Mouse (Mus musculus): ENCODE results near the gene Setd3.

The Setd3 gene

GRCm38 (mm10) chr12:108198447-108198846, 19.3 kb upstream of the Setd3 start:
- no peak for DNase-seq

- DNase-seq: no peak
These were observed 16.6 kb upstream of the Setd3 start for GRCm38 (mm10) chr12:108195761-108196160.

- no peak for DNase-seq
These were observed 14.8 kb upstream of the Setd3 start for GRCm38 (mm10) chr12:108193878-108194277.

DNA sequence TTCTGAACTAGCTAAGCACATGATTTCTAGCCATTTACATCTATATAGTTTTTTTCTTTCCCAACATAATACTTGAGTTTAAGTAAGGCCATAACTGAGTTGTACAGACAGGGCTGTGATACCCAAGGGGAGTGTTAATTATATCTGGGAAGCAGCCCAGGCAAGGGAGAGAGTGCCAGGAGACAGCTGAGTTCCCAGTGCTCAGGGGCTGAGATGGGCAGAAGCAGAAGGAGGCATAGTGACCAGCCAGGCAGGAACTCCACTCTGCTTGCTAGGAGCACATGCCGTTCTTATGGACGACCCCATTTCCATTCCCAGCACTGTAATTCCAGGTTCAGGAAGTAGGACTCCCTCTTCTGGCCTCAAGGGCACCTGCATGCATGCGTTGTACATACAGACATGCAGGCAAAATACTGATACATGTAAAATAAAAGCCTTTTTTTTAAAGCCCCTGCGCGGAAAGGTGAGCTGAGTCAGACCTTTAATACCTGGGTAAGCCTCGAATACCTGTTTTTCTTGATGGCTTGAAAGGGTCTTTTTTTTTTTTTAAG, 8.5 kb upstream of the Setd3 start:
- no peak for DNase-seq

DNA sequence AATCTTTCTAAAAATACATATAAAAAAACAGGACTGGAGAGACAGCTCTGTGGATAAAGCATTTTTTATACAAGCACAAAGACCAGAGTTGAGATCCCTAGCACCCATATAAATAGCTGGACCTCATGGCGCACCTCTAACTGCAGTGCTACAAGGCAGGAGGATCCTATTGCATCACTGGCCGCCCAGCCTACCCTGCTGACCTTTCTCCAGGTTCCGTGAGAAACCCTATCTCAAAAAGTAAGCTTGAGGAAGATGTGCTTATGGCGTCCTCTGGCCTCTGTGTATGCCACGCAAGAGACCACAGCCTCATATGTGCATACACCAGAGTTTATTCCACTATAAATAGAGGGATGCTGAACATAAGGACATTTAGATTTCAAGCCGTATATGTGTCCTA, 2.6 kb upstream of the Setd3 start:
- DNase-seq: no peak

GRCm38 (mm10) chr12:108179321-108180266, 480 bp upstream of the Setd3 start, which contains the start of gene Ccnk:
Gene Ccnk, plus strand, starts transcription at chr12:108179579.
- DNase-seq: peak; percentile 97 to 98

DNA sequence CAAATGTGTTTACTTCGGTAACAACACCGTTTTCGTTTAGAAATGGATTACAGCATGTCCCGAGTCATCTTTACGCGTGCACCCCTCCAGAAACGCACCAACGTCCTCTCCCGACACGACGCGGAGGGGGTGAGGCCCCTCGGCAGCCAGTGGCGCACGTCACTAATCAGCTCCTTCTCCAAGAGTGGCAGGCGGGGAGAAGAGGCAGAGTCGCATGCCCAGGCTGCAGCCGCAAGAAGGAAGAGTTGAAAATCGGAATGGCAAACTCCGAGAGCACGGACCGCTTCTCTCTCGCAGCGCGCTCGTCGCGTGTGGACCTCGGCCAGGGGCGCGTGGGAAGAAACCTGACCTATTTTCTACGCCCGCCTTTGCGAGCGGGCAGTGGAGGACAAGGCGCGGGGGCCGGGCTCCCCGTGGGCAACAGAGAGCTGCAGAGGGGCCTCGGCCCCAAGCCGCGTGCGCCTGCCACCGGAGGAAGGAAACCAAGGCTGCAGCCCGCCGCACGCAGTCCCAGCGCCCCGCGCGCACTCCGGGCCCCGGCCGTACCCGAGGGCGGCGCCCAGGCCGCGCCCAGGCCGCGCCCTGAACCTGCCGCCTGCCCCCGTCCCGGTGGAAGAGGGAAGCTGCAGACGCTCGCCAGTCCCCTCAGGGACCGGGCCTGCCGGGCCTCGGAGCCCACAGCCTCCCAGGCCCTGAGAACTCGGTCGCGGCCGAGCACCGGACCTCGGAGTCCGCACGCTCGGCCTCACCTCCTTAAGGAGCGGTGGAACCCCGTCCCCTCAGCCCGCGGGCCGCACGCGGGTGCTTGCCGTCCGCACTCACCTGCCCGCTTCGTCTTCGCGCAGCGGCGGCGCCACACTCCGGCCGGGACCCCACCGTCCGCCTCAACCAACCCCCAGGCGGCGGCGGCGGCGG, 526 bp downstream of the Setd3 start:
- DNase-seq: peak; percentile 64 to 69

GRCm38 (mm10) chr12:108176366-108176765, 2.7 kb downstream of the Setd3 start:
- DNase-seq: no peak

- DNase-seq: no peak
These were observed 4.3 kb downstream of the Setd3 start for GRCm38 (mm10) chr12:108174606-108175505.

GRCm38 (mm10) chr12:108172639-108173038, 6.5 kb downstream of the Setd3 start:
- DNase-seq: no peak

- DNase-seq: no peak
These were observed 7.8 kb downstream of the Setd3 start for GRCm38 (mm10) chr12:108171336-108171735.

GRCm38 (mm10) chr12:108170467-108170866, 8.6 kb downstream of the Setd3 start:
- peak in 1 of 2 experiments; percentile 19 for DNase-seq

DNA sequence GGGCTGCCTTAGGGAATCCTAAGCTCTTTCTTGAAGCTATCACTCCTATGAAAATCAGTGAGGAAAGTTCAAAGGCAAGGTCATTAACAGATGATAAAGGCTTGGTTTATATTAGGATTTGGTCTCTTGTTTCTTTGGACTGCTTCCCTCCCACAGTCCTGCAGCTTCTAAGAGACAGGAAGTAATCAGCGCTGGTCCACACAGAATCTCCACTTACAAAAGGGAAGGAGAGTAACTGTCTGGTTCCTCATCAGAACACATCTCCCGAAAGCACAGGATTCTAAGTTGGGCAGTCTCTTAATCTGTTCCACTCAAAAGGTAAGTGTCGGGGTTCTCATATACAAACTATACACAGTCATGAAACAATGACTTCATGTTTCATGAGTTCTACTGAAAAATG, 10.2 kb downstream of the Setd3 start:
- DNase-seq: no peak

- no peak for DNase-seq
These were observed 15.4 kb downstream of the Setd3 start for GRCm38 (mm10) chr12:108163706-108164105.

GRCm38 (mm10) chr12:108162036-108162435, 17.1 kb downstream of the Setd3 start:
- peak; percentile 9 to 19 for DNase-seq

DNA sequence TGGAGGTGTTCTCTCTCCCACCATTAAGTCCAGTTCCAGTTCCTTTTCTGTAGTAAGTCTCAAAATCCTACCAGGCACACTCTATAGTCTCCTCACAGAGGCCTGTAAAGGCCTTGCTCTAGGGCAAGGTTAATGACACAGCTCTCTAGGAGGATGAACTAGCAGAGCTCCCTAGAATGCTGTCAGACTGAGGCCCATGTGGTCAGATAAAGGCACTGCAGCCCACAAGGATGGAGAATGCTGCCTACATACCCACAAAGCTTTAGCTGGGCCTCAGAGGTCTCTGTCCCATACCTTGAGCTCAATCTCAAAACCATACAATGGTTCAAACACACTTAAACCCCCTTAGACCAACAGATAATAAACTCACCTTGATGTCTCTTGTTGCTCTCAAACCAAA, 19.3 kb downstream of the Setd3 start:
- DNase-seq: no peak

GRCm38 (mm10) chr12:108152743-108153142, 26.4 kb downstream of the Setd3 start:
- no peak for DNase-seq

GRCm38 (mm10) chr12:108149764-108150163, 29.4 kb downstream of the Setd3 start:
- no peak for DNase-seq

- no peak for DNase-seq
These were observed 33.9 kb downstream of the Setd3 start for GRCm38 (mm10) chr12:108145198-108145597.

DNA sequence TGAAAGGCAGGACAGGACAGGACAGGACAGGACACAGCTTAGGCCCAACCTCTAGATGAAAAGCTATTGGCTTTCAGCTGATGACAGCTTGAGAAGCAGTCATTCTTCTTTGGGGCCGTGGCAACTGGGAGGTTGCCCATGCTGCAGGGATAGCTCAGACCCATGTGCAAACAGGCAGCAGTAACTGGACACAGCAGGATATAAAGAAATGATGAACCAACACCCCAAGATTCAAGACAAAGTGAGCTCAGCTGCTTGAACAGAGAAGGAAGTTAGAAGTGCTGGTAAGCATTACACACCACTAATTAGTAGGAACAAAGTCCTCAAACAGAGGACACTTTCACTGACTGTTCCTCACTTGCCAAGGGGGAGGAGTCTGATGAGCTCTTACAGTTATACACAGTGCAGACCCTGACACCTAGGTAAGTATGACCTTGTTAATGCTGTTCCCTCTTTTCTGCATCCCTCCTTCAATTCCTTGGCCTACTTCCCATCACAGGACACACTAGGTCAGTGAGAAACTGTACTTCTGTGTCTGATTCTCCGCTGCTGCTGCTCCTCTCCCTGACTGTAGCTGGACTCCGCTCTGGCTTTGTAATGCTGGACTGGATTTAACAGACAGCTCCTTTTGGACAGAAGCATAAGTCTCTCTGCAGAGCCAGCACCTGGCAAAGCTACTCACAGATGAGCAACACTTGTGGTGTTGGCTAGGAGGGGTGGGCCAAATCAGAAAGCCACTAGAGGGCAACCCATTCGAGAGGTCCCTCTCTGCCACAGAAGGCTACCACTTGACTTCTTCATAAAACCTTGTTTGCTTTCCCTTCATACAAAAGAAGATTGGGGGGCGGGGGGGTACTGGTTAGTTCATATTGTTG, 35.3 kb downstream of the Setd3 start:
- no peak for DNase-seq

DNA sequence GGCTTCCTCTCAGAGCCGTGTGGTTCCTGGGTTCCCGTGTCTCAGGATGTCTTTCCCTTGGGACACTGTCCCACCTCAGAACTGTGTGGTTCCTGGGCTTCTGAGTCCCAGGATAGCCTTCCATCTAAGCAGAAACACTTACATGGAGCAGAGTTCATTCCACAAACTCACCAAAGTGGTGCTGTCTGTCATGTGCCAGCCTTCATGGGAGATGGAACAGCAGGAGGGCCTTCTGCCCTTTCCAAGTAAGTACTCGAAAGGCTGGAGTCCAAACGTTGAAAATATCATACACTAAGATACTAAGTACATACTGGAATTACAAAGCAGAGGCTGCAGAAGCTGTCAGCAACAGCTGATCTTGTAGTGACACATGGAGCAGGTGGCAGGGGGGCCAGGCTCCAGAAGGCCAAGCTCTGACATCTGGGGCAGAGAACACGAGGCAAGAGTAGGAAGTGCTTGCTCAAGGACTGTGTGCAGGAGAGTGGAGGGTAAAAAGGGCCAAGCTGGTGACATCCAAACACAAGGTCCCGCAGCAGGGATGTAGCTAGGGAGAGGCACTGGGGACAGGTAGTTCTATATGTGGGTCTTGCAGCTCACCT, 43.4 kb downstream of the Setd3 start:
- DNase-seq: no peak

All from B cell, adult 2 months (primary cell).